Mouse (Mus musculus) forebrain, embryonic 12.5 days (tissue): ENCODE measurements around the gene Ints7. TPM values are rescaled to one million over a fixed set of nuclear protein-coding genes. Genes with fewer than 3 reads are reported as not detected.

Experiments used
- ATAC-seq: fragments of 200-750 bp; cut with Nextera tagmentation; 2 replicates; pipeline ENCODE4 v1.8.0; 2017; ENCODE audit warnings: moderate TSS enrichment; ENCODE audit not compliant: low FRiP score
- H3K27ac ChIP-seq: fragments of 300-500 bp; sonication (generic); 2 replicates; pipeline ENCODE4 v1.5.1; 2016; ENCODE audit warnings: mild to moderate bottlenecking
- H3K27me3 ChIP-seq: fragments of 300-500 bp; sonication (generic); 2 replicates; pipeline ENCODE4 v1.6.1; 2016; ENCODE audit warnings: mild to moderate bottlenecking
- H3K36me3 ChIP-seq: fragments of 300-500 bp; sonication (generic); replicated peaks from 2 replicates; pipeline ENCODE4 v1.6.1; 2016; ENCODE audit warnings: mild to moderate bottlenecking
- H3K4me1 ChIP-seq: fragments of 300-500 bp; sonication (generic); 2 replicates; pipeline ENCODE4 v1.6.1; 2016
- H3K4me2 ChIP-seq: fragments of 300-500 bp; sonication (generic); 2 replicates; pipeline ENCODE4 v1.6.1; 2016; ENCODE audit warnings: mild to moderate bottlenecking, moderate library complexity
- H3K4me3 ChIP-seq: fragments of 300-500 bp; sonication (generic); replicated peaks from 2 replicates; pipeline ENCODE4 v1.5.1; 2016; ENCODE audit warnings: mild to moderate bottlenecking
- H3K9ac ChIP-seq: fragments of 300-500 bp; sonication (generic); 2 replicates; pipeline ENCODE4 v1.6.1; 2016; ENCODE audit warnings: mild to moderate bottlenecking
- H3K9me3 ChIP-seq: fragments of 300-500 bp; sonication (generic); 2 replicates; pipeline ENCODE4 v1.6.1; 2016
- WGBS: fragments of 180-500 bp; shearing (Covaris S2); methylation state at CpG from one replicate; pipeline ENCODE4 v1.1.7; 2016; 5-methylcytosine and 5-hydroxymethylcytosine counted together
- polyA plus RNA-seq: library from polyadenylated mRNA; unstranded; fragments of >200 nt; fragmentation: Nextera tagmentation; extraction: Ambion mirVana; gene quantifications from 2 replicates; pipeline ENCODE4 v1.2.1, GENCODE M21; 2016

Ints7 gene
- 77.4 and 78.7 TPM in 2 replicates for polyA plus RNA-seq

DNA sequence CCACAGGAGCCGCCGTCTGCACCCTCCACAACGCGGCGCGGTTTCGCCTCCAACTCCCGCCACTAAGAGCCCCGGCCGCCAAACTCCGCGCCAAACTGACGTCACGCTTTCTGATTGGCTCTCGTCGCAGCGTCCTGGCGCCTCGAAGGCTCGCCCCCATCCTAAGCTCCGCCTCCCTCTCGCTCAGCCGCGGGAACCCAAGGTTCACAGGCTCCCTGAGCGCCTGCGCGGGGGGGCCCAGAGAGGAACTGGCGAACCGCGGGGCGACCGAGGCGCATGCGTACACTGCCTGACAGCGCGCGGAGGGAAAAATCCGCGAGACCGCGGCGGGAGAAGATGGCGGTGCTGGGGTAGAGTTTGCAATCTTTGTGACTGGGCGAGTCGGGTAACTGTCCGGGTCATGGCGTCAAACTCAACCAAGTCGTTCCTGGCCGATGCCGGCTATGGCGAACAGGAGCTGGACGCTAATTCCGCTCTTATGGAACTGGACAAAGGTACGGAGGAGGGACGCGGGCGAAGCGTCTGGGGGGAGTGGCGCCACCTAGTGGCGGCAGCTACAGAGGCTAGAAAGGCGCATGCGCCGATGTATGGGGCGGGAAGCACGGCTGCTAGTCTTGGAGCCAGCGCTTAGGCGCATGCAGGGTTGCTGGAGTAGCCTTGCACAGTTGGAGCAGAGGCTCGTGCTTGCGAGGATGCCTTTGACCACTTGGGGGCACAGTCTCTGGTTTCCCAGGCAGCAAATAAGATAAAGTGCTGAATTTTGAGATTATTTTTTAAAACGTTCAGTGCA is at the start of gene Ints7, which contains the start of gene Dtl:
Ints7 (plus strand) TSS at position 179 of the 790 bp plus-strand sequence.
Dtl (minus strand) TSS at position 87 of the 790 bp plus-strand sequence.
- WGBS = under 1% methylated on average over 70 of the region's 70 CpGs
- Histone ChIP-seq H3K27me3 (no peaks in the 10 kb centered on the region), H3K4me2 (peak within 1 kb of the TSS; percentile 63), H3K27ac (peak within 1 kb of the TSS; percentile 95), H3K4me1 (peaks cover 37% of the 10 kb centered on the region), H3K4me3 (peak within 1 kb of the TSS; percentile 85), H3K9ac (peak within 1 kb of the TSS; percentile 78), H3K9me3 (0 out of 2 replicates have a peak, but pooled peaks cover 2% of the 10 kb centered on the region), H3K36me3 (peaks cover 13% of the 10 kb centered on the region; the same call in 1 of the 2 replicates)
- ATAC-seq = peak; percentile 97

DNA sequence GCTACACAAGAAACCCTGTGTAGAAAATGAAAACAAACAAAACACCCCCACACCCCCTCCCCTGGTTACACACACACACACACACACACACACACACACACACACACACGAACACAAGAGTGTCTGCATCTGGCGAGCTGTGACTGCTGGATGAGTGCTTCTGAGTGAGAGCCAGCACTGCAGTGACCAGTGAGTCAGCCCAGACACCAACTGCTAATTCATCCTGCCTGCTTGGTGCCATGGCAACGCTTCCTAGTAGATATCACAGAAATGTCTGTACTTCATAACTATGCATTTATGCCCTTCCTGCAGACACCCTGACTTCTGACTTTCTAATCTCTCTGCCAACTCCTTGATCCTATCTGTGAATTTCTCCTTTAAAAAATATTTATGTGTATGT is 48.3 kb upstream of the Ints7 start:
- H3K27ac ChIP-seq = no peak overlapping the region
- no peak for ATAC-seq
- no peaks in the 10 kb centered on the region for H3K36me3 ChIP-seq
- no peak overlapping the region for H3K9ac ChIP-seq
- no peak overlapping the region for H3K4me3 ChIP-seq
- no peaks in the 10 kb centered on the region for H3K27me3 ChIP-seq
- no peak overlapping the region for H3K4me2 ChIP-seq
- H3K9me3 ChIP-seq = no peaks in the 10 kb centered on the region
- H3K4me1 ChIP-seq = no peaks in the 10 kb centered on the region
- WGBS = 71% methylated on average over 3 of the region's 3 CpGs

DNA sequence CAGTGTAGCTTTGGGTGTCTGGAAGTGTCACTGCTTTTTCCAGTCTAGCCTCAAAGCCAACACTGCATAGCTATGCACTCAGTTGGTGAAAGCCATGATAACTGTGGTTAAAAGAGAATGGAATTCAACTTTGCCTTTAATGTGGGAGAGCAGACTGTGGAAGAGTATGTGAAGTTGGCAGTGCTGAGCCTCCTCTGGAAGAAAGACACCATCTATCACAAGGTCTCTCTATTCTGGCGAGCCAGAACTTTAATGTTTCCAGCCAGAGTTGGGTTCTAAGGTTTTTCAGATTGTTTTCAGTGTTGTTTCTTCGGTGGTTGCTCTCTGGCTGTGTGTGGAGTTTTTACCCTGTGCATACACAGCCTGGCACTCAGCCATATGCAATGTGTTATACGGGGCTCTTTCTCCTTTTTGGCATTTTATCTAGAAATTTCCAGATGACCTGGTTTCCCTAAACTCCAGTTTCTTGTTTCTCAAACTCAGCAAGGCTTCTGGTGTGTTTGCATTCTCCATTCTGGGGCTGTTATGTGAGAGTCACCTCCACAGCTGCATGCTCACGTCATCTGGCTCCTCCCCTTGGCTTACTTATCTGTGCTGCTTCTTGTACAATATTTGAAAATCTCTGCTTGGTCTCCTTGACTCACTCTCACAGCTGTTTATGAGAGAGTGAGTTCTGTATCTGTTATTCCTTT is 47.4 kb upstream of the Ints7 start:
- Histone ChIP-seq H3K9ac (no peak overlapping the region), H3K27me3 (no peaks in the 10 kb centered on the region), H3K27ac (no peak overlapping the region), H3K4me1 (no peaks in the 10 kb centered on the region), H3K9me3 (no peaks in the 10 kb centered on the region), H3K36me3 (no peaks in the 10 kb centered on the region), H3K4me2 (no peak overlapping the region), H3K4me3 (no peak overlapping the region)
- ATAC-seq = no peak
- WGBS = 76% methylated on average over 4 of the region's 4 CpGs

DNA sequence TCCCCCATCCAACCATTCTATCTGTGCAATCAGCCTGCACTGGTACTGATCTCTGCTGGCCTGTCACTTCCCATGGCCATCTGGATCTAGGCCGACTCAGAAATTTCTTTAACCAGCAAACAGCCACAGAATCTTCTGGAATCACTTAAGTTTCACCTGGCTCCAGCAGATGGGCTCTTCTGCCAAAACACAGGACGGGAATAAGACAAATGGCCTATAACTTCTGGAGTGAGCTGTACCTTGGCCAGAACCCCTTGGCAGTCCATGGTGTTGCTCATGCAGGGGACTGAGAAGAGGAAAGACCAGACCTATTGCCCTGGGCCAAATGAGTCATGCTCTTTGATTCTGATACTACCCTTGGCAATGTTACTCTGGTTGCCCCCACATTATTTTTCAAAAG is 46.0 kb upstream of the Ints7 start:
- 86% methylated on average over 2 of the region's 2 CpGs for WGBS
- no peak overlapping the region for H3K4me3 ChIP-seq
- H3K4me1 ChIP-seq = no peaks in the 10 kb centered on the region
- H3K9ac ChIP-seq = no peak overlapping the region
- no peak overlapping the region for H3K27ac ChIP-seq
- H3K4me2 ChIP-seq = no peak overlapping the region
- no peak for ATAC-seq
- no peaks in the 10 kb centered on the region for H3K9me3 ChIP-seq
- H3K27me3 ChIP-seq = no peaks in the 10 kb centered on the region
- no peaks in the 10 kb centered on the region for H3K36me3 ChIP-seq

DNA sequence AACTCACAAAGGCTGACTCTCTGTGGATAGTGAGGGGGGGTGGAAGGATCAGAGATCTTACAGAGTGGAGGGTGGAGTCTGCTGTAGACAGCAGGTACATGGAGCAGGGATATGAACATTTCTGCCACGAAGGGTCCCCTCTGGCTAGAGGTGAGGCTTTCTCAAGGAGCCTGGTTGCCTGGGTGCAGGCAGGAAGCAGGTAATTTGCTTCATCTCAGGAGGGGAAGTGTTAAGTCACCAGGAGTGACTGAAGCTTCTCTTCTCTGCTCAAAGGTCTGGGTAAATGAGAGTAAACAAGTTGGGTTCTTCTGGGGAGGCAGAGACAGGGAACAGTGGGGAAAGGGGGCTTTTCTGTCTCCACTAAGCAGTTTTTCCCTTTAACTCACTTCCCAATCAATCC is 44.4 kb upstream of the Ints7 start:
- H3K4me3 ChIP-seq = no peak overlapping the region
- no peaks in the 10 kb centered on the region for H3K9me3 ChIP-seq
- H3K4me2 ChIP-seq = no peak overlapping the region
- no peaks in the 10 kb centered on the region for H3K27me3 ChIP-seq
- no peak overlapping the region for H3K9ac ChIP-seq
- H3K36me3 ChIP-seq = 0 out of 2 replicates have a peak, but pooled peaks cover 7% of the 10 kb centered on the region
- no peaks in the 10 kb centered on the region for H3K4me1 ChIP-seq
- no peak for ATAC-seq
- WGBS = 88% methylated on average over 1 of the region's 1 CpGs
- H3K27ac ChIP-seq = no peak overlapping the region

DNA sequence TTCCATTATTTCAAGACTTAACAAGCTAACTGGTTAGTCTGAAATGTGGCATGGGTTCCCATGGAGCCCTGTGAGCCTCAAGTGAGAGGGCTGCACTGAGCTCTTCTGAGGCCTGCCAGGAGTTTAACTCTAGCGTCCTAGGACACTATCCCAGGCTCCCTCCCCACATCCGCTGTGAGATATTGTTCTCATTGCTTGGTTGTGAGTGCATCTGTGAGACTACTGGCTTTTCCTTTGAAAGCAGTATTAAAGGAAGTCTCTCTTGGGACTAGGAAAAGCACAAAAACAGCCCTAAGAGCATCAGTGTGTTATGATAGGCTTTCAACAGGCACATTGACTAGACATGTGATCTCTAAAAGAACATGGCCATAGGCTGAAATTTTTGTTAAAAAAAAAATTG is 40.5 kb upstream of the Ints7 start:
- H3K4me1 ChIP-seq = no peaks in the 10 kb centered on the region
- peaks cover 23% of the 10 kb centered on the region for H3K36me3 ChIP-seq
- no peak overlapping the region for H3K4me3 ChIP-seq
- no peak overlapping the region for H3K27ac ChIP-seq
- no peak overlapping the region for H3K4me2 ChIP-seq
- no peaks in the 10 kb centered on the region for H3K27me3 ChIP-seq
- no peaks in the 10 kb centered on the region for H3K9me3 ChIP-seq
- no peak for ATAC-seq
- no peak overlapping the region for H3K9ac ChIP-seq
- 50% methylated on average over 2 of the region's 2 CpGs for WGBS

DNA sequence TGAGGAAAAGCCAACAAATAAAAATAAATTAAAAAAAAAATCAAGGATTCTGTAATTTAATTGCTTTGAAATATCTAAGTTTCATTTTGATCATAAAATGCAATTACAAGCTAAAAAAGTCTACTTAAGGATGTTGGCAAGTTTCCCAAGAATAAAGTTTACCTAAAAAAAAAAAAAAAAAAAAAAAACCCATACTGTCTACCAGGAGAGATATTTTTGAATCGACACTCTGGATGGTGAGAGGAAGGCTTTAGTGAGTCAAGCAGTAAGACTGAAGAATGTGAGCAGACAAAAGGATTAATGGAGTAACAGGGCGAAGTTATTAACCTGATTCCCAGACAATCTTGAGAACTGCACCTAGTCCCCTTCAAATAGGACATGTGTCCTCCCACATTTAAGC is 35.1 kb upstream of the Ints7 start:
- peaks cover 56% of the 10 kb centered on the region for H3K36me3 ChIP-seq
- no peaks in the 10 kb centered on the region for H3K27me3 ChIP-seq
- H3K9me3 ChIP-seq = no peaks in the 10 kb centered on the region
- ATAC-seq = no peak
- H3K4me2 ChIP-seq = no peak overlapping the region
- no peak overlapping the region for H3K9ac ChIP-seq
- no peak overlapping the region for H3K4me3 ChIP-seq
- WGBS = 83% methylated on average over 2 of the region's 2 CpGs
- no peak overlapping the region for H3K27ac ChIP-seq
- H3K4me1 ChIP-seq = no peaks in the 10 kb centered on the region

DNA sequence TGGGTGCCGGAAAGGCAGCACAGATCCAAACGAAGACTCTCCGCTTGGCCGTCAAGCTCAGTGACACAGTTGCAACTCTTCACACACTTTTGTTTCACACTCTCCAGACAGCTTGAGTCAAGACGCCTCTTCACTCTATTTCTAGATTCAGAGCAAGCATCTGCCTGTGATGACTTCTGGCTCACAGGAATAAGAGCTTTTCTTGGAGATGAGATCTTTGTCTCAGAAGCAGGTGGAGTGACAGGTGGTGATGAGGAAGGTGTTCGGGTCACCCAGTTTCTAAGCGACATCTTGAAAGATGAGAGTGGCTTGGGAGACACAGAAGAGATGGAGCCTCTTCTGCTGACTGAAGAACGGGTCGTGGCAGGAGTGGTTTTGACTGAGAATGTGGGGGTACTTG is 34.4 kb upstream of the Ints7 start:
- WGBS = 94% methylated on average over 9 of the region's 9 CpGs
- Histone ChIP-seq H3K4me3 (no peak overlapping the region), H3K36me3 (peaks cover 60% of the 10 kb centered on the region), H3K27me3 (no peaks in the 10 kb centered on the region), H3K4me2 (no peak overlapping the region), H3K9ac (no peak overlapping the region), H3K9me3 (no peaks in the 10 kb centered on the region), H3K27ac (no peak overlapping the region), H3K4me1 (no peaks in the 10 kb centered on the region)
- ATAC-seq = no peak

DNA sequence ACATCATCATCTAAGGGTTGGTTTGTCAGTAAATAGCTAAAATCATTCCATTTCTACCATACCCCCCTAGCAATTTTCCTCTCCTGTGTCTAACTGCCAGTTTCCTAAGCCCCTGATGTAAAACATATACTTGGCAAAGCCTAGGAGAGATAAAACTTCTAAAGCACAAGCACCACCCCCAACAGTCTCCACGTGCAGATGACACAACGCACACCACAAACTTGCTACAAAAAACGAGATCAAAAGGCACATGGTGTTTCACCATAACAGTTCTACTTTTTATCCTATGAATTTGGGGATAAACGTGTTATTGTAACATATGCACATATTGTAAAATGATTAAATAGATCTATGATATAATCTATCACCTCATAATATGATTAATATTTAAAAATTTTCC is 33.8 kb upstream of the Ints7 start:
- Histone ChIP-seq H3K4me1 (no peaks in the 10 kb centered on the region), H3K9me3 (no peaks in the 10 kb centered on the region), H3K27me3 (no peaks in the 10 kb centered on the region), H3K9ac (no peak overlapping the region), H3K4me3 (no peak overlapping the region), H3K36me3 (peaks cover 64% of the 10 kb centered on the region), H3K27ac (no peak overlapping the region), H3K4me2 (no peak overlapping the region)
- no peak for ATAC-seq
- 87% methylated on average over 4 of the region's 4 CpGs for whole genome bisulfite sequencing

DNA sequence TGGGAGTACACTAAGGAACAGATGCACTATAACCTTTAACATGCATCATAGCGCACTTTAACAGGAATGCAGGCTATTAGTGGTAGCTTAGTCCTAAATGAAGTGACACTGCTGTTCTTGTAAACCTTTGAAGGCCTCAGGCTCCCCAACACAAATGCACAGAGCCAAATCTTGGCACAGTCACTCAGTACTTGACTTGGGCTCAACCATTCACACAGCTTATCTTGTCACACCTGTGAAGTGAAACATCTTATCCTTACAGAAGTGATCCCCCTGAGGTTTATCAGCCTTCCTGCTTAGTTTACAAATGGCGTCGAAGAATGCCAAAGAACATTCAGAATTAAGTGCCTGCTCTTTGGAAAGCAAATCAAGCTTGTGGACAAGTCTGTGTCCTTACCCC is 31.7 kb upstream of the Ints7 start:
- no peak for ATAC-seq
- WGBS = 96% methylated on average over 3 of the region's 3 CpGs

DNA sequence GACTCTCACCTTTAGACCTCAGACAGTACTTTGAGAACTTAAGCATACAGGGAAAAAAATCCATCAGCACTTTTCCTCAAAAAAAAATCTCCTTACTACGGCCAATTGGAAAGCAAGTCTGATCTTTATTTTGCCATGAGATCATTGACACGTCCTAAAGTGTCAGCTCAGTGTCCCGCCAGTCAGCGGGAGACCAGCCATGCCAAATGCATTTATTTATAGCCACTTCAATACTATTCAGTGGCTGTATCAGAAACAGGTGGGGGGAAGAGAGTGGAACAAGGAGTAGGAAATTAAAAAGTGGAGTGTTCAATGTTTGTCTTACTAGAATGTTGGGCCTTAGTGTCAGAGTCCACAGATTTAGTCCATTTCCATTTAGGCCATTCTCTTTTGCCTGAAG is 24.6 kb upstream of the Ints7 start:
- Histone ChIP-seq H3K27me3 (no peaks in the 10 kb centered on the region), H3K9me3 (no peaks in the 10 kb centered on the region), H3K4me3 (no peak overlapping the region), H3K9ac (no peak overlapping the region), H3K36me3 (peaks cover 50% of the 10 kb centered on the region), H3K27ac (no peak overlapping the region), H3K4me2 (no peak overlapping the region), H3K4me1 (no peaks in the 10 kb centered on the region)
- WGBS = 83% methylated on average over 4 of the region's 4 CpGs
- ATAC-seq = no peak

More for the DNA sequence above, 31.7 kb upstream of the Ints7 start:
- no peaks in the 10 kb centered on the region for H3K27me3 ChIP-seq
- no peak overlapping the region for H3K4me3 ChIP-seq
- H3K9me3 ChIP-seq = no peaks in the 10 kb centered on the region
- H3K36me3 ChIP-seq = peaks cover 76% of the 10 kb centered on the region
- no peak overlapping the region for H3K9ac ChIP-seq
- no peak overlapping the region for H3K4me2 ChIP-seq
- no peak overlapping the region for H3K27ac ChIP-seq
- H3K4me1 ChIP-seq = no peaks in the 10 kb centered on the region

DNA sequence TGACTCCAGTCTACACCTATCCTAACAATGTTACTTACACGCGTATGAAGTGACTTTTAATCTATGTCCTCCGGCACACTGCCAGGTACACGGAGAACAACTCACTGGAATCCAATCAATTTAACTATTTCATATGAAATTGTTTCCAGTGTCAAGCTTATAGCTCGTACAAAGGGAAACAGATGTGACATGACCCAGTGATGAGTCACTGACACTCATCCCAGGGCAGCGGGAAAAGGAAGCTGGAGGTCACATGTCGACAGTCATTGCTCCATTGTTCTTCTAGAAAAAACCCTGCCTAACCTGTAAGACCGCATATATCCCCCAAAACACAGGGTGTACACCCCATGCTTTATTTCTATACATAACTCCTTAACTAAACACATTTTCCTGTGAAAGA is 18.3 kb upstream of the Ints7 start:
- 89% methylated on average over 8 of the region's 8 CpGs for WGBS

More for the DNA sequence above, 18.3 kb upstream of the Ints7 start:
- Histone ChIP-seq H3K4me1 (no peaks in the 10 kb centered on the region), H3K9ac (no peak overlapping the region), H3K9me3 (no peaks in the 10 kb centered on the region), H3K4me3 (no peak overlapping the region), H3K4me2 (no peak overlapping the region), H3K27ac (no peak overlapping the region), H3K27me3 (no peaks in the 10 kb centered on the region), H3K36me3 (peaks cover 67% of the 10 kb centered on the region)
- no peak for ATAC-seq
